Mouse (Mus musculus) limb, embryonic 12.5 days (tissue): ENCODE measurements around the gene Syngr3. TPM values are rescaled to one million over a fixed set of nuclear protein-coding genes. Genes with fewer than 3 reads are reported as not detected.
A peak's percentile ranks its signal among the peaks of the same experiment; 100 is the strongest.

Source experiments
- ATAC-seq: fragments of 200-750 bp; cut with Nextera tagmentation; 2 replicates; pipeline ENCODE4 v1.8.0; 2017; ENCODE audit warnings: low read depth, moderate TSS enrichment; ENCODE audit not compliant: insufficient number of reproducible peaks, insufficient read depth, low FRiP score, low TSS enrichment
- H3K27ac ChIP-seq: fragments of 300-500 bp; sonication (generic); 2 replicates; pipeline ENCODE4 v1.5.1; 2016; ENCODE audit warnings: mild to moderate bottlenecking, moderate library complexity
- H3K27me3 ChIP-seq: fragments of 300-500 bp; sonication (generic); 2 replicates; pipeline ENCODE4 v1.6.1; 2016; ENCODE audit warnings: mild to moderate bottlenecking, moderate library complexity
- H3K36me3 ChIP-seq: fragments of 300-500 bp; sonication (generic); 2 replicates; pipeline ENCODE4 v1.6.1; 2016; ENCODE audit warnings: mild to moderate bottlenecking, moderate library complexity
- H3K4me1 ChIP-seq: fragments of 300-500 bp; sonication (generic); replicated peaks from 2 replicates; pipeline ENCODE4 v1.6.1; 2016
- H3K4me2 ChIP-seq: fragments of 300-500 bp; sonication (generic); 2 replicates; pipeline ENCODE4 v1.6.1; 2016; ENCODE audit warnings: mild to moderate bottlenecking, moderate library complexity
- H3K4me3 ChIP-seq: fragments of 300-500 bp; sonication (generic); replicated peaks from 2 replicates; pipeline ENCODE4 v1.5.1; 2016; ENCODE audit warnings: mild to moderate bottlenecking
- H3K9ac ChIP-seq: fragments of 300-500 bp; sonication (generic); replicated peaks from 2 replicates; pipeline ENCODE4 v1.6.1; 2016; ENCODE audit warnings: mild to moderate bottlenecking, moderate library complexity
- H3K9me3 ChIP-seq: fragments of 300-500 bp; sonication (generic); 2 replicates; pipeline ENCODE4 v1.6.1; 2016; ENCODE audit warnings: mild to moderate bottlenecking, moderate library complexity
- WGBS: fragments of 180-500 bp; shearing (Covaris S2); methylation state at CpG from one replicate; pipeline ENCODE4 v1.1.7; 2016; 5-methylcytosine and 5-hydroxymethylcytosine counted together
- polyA plus RNA-seq: library from polyadenylated mRNA; unstranded; fragments of >200 nt; fragmentation: Nextera tagmentation; extraction: Ambion mirVana; gene quantifications from 2 replicates; pipeline ENCODE4 v1.2.1, GENCODE M21; 2016

Syngr3 gene
- 7.5 and 8.2 TPM in 2 replicates for polyA plus RNA-seq

DNA sequence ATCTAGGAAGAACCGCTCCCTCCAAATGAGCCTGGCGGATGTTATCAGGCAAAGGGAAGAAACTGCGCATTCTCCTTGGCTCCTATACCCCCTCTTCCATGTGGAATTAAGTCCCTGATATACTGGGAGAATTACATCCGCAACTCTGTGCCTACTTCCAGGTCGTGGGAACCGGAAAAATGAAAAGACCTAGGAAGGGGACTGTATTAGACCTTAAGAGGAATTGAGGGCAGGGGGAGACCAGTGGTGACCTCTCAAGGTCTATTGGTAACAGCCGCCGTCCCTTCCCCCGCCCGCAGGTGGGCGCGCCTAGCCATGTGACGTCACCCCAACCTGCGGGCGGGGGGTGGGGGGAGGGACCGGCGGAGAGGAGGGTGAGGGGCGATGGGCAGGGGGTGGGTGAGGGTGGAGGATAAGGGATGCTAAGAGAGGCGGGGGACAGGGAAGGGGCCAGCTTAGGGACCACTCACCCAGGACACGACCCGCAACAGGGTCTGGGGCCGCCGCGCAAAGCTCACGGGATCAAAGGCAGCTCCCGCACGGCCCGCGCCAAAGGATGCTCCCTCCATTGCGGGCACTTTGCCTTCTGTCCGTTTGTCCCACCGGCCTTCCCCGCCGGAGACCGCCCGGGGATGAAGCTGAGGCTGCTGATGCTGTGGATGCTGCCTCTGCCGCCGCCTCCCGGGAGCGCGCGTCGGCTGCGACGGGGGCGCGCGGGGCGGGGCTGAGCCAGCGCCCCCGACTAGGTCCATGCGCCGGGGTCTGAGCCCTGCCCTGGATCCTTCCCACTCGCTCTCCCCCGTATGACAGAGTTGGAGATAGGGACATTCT is at the start of gene Syngr3:
Gene Syngr3 (minus strand): TSS at position 705 of the 831 bp plus-strand sequence.
- H3K9me3 ChIP-seq = no peaks in the 10 kb centered on the region
- H3K36me3 ChIP-seq = peaks cover 21% of the 10 kb centered on the region
- H3K27ac ChIP-seq = no peak within 1 kb of the TSS
- H3K9ac ChIP-seq = peak within 1 kb of the TSS; percentile 74
- H3K4me2 ChIP-seq = peak within 1 kb of the TSS; percentile 94
- WGBS = 1% methylated on average over 50 of the region's 55 CpGs
- H3K27me3 ChIP-seq = peaks cover 63% of the 10 kb centered on the region
- peak within 1 kb of the TSS; percentile 70 for H3K4me3 ChIP-seq
- peaks cover 19% of the 10 kb centered on the region for H3K4me1 ChIP-seq
- ATAC-seq = peak; percentile 35; the same call in 1 of the 2 replicates

DNA sequence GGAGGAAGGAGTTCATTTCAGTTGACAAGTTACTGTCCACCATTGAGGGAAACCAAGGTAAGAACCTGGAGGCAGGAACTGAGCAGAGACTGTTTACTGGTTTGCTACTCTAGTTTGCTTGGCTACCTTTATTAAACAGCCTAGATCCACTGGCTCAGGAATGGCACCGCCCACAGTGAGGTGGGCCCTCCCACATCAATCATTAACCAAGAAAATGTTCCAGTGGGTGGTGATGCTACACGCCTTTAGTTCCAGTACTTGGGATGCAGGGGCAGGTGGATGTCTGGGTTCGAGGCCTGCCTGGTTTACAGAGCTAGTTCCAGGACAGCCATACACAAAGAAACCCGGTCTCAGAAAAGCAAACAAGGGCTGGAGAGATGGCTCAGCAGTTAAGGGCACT is 48.5 kb upstream of the Syngr3 start:
- peaks cover 10% of the 10 kb centered on the region for H3K4me1 ChIP-seq
- no peak overlapping the region for H3K27ac ChIP-seq
- no peak overlapping the region for H3K4me3 ChIP-seq
- no peaks in the 10 kb centered on the region for H3K27me3 ChIP-seq
- WGBS = 87% methylated on average over 4 of the region's 4 CpGs
- H3K4me2 ChIP-seq = no peak overlapping the region
- no peak overlapping the region for H3K9ac ChIP-seq
- H3K36me3 ChIP-seq = peaks cover 29% of the 10 kb centered on the region; the same call in 1 of the 2 replicates
- ATAC-seq = no peak
- no peaks in the 10 kb centered on the region for H3K9me3 ChIP-seq

DNA sequence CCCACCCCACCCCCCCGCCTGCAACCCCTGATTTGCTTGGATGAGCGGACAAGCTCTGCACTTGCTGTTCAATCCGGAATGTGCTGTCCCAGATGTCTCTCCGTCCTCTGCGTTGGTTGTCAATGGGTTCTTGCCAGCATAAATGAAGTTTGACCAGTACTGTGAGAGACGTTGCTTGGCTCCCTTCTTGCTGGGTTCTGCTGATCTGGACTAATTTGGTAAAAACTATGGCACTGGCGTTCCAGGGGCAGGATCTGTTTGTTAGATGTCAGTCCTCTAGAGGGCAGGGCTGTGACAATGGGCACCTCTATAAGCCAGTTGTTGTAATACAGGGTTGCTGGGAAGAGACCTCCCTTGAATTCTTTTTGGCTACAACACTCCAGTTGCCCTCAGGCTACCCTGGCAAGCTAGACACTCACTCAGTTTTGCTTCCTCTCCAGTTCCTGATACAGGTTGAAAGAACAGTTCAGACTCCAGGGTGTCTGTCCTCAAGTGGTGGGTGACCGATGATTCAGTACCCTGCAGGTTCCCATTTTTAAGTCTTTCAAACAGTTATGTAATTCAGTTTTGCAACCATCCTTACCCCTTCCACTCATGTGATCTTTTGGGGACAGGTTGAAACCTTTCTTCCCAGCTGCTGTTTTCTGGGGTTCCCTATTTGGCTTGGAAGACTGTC is 47.5 kb upstream of the Syngr3 start:
- 0 out of 2 replicates have a peak, but pooled peaks cover 3% of the 10 kb centered on the region for H3K27me3 ChIP-seq
- peak overlapping the region; percentile 73; the same call in 1 of the 2 replicates for H3K9ac ChIP-seq
- H3K4me2 ChIP-seq = peak overlapping the region; percentile 91
- no peak overlapping the region for H3K27ac ChIP-seq
- H3K4me1 ChIP-seq = peaks cover 10% of the 10 kb centered on the region
- H3K36me3 ChIP-seq = peaks cover 23% of the 10 kb centered on the region; the same call in 1 of the 2 replicates
- ATAC-seq = no peak
- 26% methylated on average over 8 of the region's 8 CpGs for WGBS
- H3K4me3 ChIP-seq = peak overlapping the region; percentile 64
- no peaks in the 10 kb centered on the region for H3K9me3 ChIP-seq

DNA sequence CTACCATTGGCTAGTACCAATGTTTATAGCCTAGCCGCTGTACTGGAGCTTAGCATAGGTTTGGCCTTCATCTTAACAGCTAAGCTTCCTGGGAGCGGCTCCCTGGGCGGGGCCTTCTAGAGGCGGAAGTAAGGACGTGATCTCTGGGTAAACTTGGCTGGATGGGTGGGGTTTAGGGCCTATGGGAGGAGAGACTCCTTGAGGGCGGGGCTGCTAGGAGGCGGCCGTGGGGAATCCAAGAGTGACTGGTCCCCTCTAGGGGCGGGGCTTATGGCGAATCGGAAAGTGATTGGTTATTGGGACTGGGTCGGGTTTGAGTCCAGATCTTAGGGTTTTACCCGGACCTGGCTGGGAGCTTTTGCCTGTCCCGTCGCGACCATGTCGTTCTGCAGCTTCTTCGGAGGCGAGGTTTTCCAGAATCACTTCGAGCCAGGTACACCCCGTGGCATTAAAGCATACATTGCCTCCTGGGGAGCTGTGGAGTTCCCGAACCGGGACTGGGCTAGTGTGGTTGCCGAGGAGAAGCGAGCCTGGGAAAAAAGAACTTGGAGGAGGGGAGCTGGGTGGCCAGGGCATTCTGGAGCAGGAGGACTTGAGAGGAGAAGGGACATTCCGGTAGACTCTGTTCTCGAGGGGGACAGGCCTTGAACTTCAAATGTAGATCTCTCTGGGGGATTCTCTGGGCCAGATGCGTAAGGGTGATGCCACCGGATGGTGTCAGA is 46.7 kb upstream of the Syngr3 start, which contains the start of gene Msrb1:
Gene Msrb1 (plus strand): TSS at position 313 of the 722 bp plus-strand sequence.
- Histone ChIP-seq H3K4me1 (peaks cover 10% of the 10 kb centered on the region), H3K27ac (peak within 1 kb of the TSS; percentile 62; the same call in 1 of the 2 replicates), H3K36me3 (peaks cover 16% of the 10 kb centered on the region; the same call in 1 of the 2 replicates), H3K27me3 (0 out of 2 replicates have a peak, but pooled peaks cover 11% of the 10 kb centered on the region), H3K4me2 (peak within 1 kb of the TSS; percentile 91), H3K4me3 (peak within 1 kb of the TSS; percentile 64), H3K9me3 (no peaks in the 10 kb centered on the region), H3K9ac (peak within 1 kb of the TSS; percentile 73)
- WGBS = 2% methylated on average over 29 of the region's 29 CpGs
- peak; percentile 94 for ATAC-seq

DNA sequence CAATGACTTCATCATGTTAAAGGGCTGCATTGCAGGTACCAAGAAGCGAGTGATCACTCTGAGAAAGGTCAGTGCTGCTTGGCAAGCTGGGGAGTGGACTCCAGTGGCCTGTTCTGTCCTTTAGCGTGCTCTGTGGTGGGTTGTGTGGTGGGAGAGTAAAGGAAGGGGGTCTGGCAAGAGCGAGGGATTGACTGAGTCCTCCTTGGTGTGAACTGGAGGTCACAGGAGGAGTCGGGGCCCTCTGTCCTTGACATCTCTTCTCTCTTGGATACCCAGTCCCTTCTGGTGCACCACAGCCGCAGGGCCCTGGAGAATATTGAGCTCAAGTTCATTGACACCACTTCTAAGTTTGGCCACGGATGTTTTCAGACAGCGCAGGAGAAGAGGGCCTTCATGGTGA is 45.7 kb upstream of the Syngr3 start:
- no peaks in the 10 kb centered on the region for H3K9me3 ChIP-seq
- peaks cover 10% of the 10 kb centered on the region; the same call in 1 of the 2 replicates for H3K36me3 ChIP-seq
- no peak for ATAC-seq
- no peak overlapping the region for H3K4me2 ChIP-seq
- no peak overlapping the region for H3K9ac ChIP-seq
- H3K4me3 ChIP-seq = no peak overlapping the region
- H3K27me3 ChIP-seq = 0 out of 2 replicates have a peak, but pooled peaks cover 11% of the 10 kb centered on the region
- WGBS = 90% methylated on average over 7 of the region's 7 CpGs
- H3K4me1 ChIP-seq = peaks cover 10% of the 10 kb centered on the region
- H3K27ac ChIP-seq = no peak overlapping the region

DNA sequence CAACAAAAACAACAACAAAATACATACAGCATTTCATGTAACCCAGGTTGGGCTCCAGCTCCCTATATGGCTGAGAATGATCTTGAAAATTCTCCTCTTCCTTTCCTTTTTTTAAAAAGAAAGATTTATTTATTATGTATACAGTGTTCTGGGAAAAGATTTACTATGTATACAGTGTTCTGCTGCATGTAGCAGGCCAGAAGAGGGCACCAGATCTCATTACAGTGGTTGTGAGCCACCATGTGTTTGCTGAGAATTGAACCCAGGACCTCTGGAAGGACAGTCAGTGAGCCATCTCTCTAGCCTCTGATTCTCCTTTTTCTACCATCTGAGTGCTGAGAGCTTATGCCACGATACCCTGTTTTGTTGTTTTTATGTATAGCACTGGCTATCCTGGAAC is 44.8 kb upstream of the Syngr3 start:
- H3K4me3 ChIP-seq = no peak overlapping the region
- 76% methylated on average over 1 of the region's 1 CpGs for WGBS
- ATAC-seq = no peak

DNA sequence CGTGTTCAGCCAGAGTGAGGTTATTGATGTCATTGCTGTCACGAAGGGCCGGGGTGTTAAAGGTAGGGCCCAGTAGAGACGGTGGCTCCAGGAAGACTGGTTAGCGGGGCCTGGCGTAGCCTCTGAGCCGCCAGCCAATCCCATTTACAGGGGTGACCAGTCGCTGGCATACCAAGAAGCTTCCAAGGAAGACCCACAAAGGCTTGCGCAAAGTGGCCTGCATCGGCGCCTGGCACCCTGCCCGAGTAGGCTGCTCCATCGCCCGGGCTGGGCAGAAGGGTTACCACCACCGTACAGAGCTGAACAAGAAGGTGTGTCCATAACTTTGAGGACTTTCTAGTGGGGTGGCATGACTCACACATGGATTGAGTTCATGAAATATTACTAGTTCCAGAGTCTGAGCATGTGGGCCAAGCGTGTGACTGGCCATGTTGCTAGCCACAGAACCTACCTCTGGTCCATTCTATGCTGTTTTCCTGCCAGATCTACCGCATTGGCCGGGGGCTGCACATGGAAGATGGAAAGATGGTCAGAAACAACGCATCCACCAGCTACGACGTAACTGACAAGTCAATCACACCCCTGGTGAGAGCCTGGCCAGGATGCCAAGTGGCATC is 43.8 kb upstream of the Syngr3 start:
- Histone ChIP-seq H3K9me3 (no peaks in the 10 kb centered on the region), H3K36me3 (no peaks in the 10 kb centered on the region), H3K27me3 (peaks cover 13% of the 10 kb centered on the region; the same call in 1 of the 2 replicates), H3K4me1 (peaks cover 10% of the 10 kb centered on the region), H3K4me3 (no peak overlapping the region), H3K9ac (peak overlapping the region; percentile 34; the same call in 1 of the 2 replicates), H3K27ac (no peak overlapping the region), H3K4me2 (no peak overlapping the region)
- 90% methylated on average over 21 of the region's 21 CpGs for WGBS
- ATAC-seq = no peak

More for the DNA sequence above, 44.8 kb upstream of the Syngr3 start:
- H3K27me3 ChIP-seq = 0 out of 2 replicates have a peak, but pooled peaks cover 11% of the 10 kb centered on the region
- H3K9ac ChIP-seq = no peak overlapping the region
- H3K4me2 ChIP-seq = no peak overlapping the region
- peaks cover 10% of the 10 kb centered on the region for H3K4me1 ChIP-seq
- H3K36me3 ChIP-seq = 0 out of 2 replicates have a peak, but pooled peaks cover 1% of the 10 kb centered on the region
- H3K9me3 ChIP-seq = no peaks in the 10 kb centered on the region
- no peak overlapping the region for H3K27ac ChIP-seq

DNA sequence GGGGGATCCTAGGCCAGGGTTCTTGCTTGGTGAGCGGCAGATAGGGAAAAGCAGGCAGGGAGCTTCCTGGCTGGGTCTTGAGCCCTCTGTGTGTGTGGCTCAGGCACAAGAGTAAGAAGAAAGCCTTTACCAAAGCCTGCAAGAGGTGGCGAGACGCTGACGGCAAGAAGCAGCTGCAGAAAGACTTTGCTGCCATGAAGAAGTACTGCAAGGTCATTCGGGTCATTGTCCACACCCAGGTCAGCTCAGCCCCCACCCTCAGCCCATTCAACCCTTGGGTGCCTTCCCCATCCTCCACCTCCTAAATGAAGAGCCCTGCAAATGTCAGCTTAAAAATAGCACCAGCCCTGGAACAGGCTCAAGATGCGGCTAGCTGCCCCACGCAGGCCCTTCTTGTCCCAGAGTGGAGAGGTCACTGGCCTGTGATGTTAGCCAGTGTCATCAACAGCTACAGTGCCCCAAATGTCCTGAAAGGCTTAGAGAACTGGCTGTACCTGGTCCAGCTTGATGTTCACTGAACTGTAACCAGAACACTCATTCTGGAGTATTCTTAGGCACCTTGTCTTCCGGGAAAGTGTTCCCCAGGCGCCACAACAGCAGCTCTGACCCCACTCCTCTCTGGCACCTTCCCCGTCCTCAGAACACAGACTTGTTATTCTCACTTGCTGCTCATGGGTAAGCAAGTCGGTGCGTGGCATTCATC is 42.6 kb upstream of the Syngr3 start:
- H3K9me3 ChIP-seq = no peaks in the 10 kb centered on the region
- H3K4me2 ChIP-seq = no peak overlapping the region
- H3K27ac ChIP-seq = no peak overlapping the region
- ATAC-seq = no peak
- H3K9ac ChIP-seq = no peak overlapping the region
- no peak overlapping the region for H3K4me3 ChIP-seq
- no peaks in the 10 kb centered on the region for H3K36me3 ChIP-seq
- H3K27me3 ChIP-seq = peaks cover 14% of the 10 kb centered on the region; the same call in 1 of the 2 replicates
- H3K4me1 ChIP-seq = peaks cover 6% of the 10 kb centered on the region
- WGBS = 79% methylated on average over 12 of the region's 12 CpGs

DNA sequence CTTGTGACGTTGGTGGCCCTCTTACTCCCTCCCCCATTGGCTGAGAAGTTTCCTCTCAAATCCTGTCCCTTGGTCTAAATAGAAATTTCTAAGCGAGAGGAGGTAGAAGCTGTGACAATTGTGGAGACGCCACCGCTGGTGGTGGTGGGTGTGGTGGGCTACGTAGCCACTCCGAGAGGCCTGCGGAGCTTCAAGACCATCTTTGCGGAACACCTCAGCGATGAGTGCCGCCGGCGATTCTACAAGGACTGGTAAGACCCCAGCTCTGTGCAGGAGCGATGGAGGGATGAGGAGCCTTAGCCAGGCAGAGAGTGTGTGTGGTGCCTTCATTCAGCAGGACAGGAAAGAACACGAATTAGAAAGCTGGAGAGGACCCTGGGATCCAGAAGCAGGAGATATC is 41.0 kb upstream of the Syngr3 start:
- no peak for ATAC-seq
- Histone ChIP-seq H3K36me3 (no peaks in the 10 kb centered on the region), H3K4me3 (no peak overlapping the region), H3K27me3 (peaks cover 14% of the 10 kb centered on the region; the same call in 1 of the 2 replicates), H3K9ac (no peak overlapping the region), H3K4me2 (no peak overlapping the region), H3K27ac (no peak overlapping the region), H3K9me3 (no peaks in the 10 kb centered on the region), H3K4me1 (no peaks in the 10 kb centered on the region)
- 81% methylated on average over 14 of the region's 14 CpGs for WGBS

DNA sequence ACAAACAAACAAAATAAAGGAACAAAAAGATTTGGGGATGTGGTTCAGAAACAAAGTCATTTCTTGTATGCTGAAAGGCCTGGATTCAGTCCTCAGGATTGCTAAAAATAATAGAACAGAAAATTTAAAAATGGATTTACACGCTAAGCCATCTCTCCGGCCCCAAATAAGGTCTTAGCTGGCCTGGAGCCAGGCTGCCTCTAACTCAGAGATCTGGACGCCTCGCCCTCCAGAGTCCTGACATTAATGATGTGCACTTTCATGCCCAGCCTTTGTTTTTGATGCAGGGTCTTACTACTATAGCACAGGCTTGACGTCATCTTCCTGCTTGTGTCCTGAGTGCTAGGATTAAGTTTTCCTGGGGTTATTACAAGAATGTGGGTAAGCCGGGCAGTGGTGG is 39.3 kb upstream of the Syngr3 start:
- H3K36me3 ChIP-seq = no peaks in the 10 kb centered on the region
- no peaks in the 10 kb centered on the region for H3K4me1 ChIP-seq
- H3K27me3 ChIP-seq = peaks cover 14% of the 10 kb centered on the region; the same call in 1 of the 2 replicates
- WGBS = 83% methylated on average over 6 of the region's 6 CpGs
- H3K27ac ChIP-seq = no peak overlapping the region
- no peak overlapping the region for H3K4me3 ChIP-seq
- no peak for ATAC-seq
- no peak overlapping the region for H3K9ac ChIP-seq
- H3K9me3 ChIP-seq = no peaks in the 10 kb centered on the region
- H3K4me2 ChIP-seq = no peak overlapping the region
